Mouse (Mus musculus) heart, adult 2 months (tissue): ENCODE results near the gene Adamts12. TPM values are rescaled to one million over a fixed set of nuclear protein-coding genes. Genes with fewer than 3 reads are reported as not detected.
A peak's percentile ranks its signal among the peaks of the same experiment; 100 is the strongest.

Experiments
- DNase-seq, 2 experiments: peaks; one replicate each; pipeline ENCODE4 v3.0.0; 2021
- H3K27ac ChIP-seq: fragments of 200-600 bp; 2 replicates; pipeline ENCODE4 v1.8.1; 2022
- H3K27me3 ChIP-seq: fragments of 200-500 bp; 2 replicates; pipeline ENCODE4 v1.6.1; 2012; ENCODE audit warnings: mild to moderate bottlenecking, low read length, inconsistent platforms, mixed read lengths; ENCODE audit not compliant: control insufficient read depth, insufficient read depth
- H3K36me3 ChIP-seq: fragments of 200-500 bp; 2 replicates; pipeline ENCODE4 v1.6.1; 2012; ENCODE audit warnings: low read length, inconsistent platforms; ENCODE audit not compliant: control insufficient read depth, insufficient read depth
- H3K4me1 ChIP-seq: fragments of 200-500 bp; 2 replicates; pipeline ENCODE4 v1.6.1; 2011; ENCODE audit warnings: low read length; ENCODE audit not compliant: control insufficient read depth, insufficient read depth
- H3K4me3 ChIP-seq: fragments of 200-600 bp; 2 replicates; pipeline ENCODE4 v1.8.1; 2022
- H3K79me2 ChIP-seq: fragments of 200-500 bp; replicated peaks from 2 replicates; pipeline ENCODE4 v1.6.1; 2012; ENCODE audit warnings: mild to moderate bottlenecking, inconsistent platforms, low read length, moderate library complexity, mixed read lengths; ENCODE audit not compliant: control insufficient read depth, insufficient read depth
- H3K9ac ChIP-seq: fragments of 200-500 bp; 2 replicates; pipeline ENCODE4 v1.6.1; 2012; ENCODE audit warnings: low read depth, mild to moderate bottlenecking, control low read depth, inconsistent platforms, low read length, mixed read lengths
- CTCF ChIP-seq: fragments of 200-600 bp; IDR thresholded peaks from 2 replicates; pipeline ENCODE4 v1.8.1; 2022; ENCODE audit warnings: antibody characterized with exemption, mild to moderate bottlenecking, moderate library complexity
- EP300 ChIP-seq: fragments of 200-500 bp; IDR thresholded peaks from 2 replicates; pipeline ENCODE4 v1.6.1; 2011; ENCODE audit warnings: low read depth, low read length, control low read depth; ENCODE audit not compliant: insufficient read depth
- POLR2A ChIP-seq: fragments of 200-500 bp; IDR thresholded peaks from 2 replicates; pipeline ENCODE4 v1.6.1; 2011; ENCODE audit warnings: mild to moderate bottlenecking, low read depth, low read length, control low read depth; ENCODE audit not compliant: insufficient read depth
- WGBS: fragments of 180-500 bp; shearing (Covaris S2); methylation state at CpG from one replicate; pipeline ENCODE4 v1.1.7; 2018; 5-methylcytosine and 5-hydroxymethylcytosine counted together
- intact Hi-C: fragments of 180-260 bp; cut with DNase I; formaldehyde crosslinking; loops from one replicate; pipeline ENCODE4 v1.15.1; 2025
- polyA plus RNA-seq: library from polyadenylated mRNA; depleted of rRNA; stranded (reverse); fragments of >200 nt; gene quantifications from 2 replicates; pipeline ENCODE4 v1.2.3, GENCODE M21; 2012
- total RNA-seq, 2 experiments: library from RNA; stranded (reverse); gene quantifications; 2 replicates each; pipeline ENCODE4 v1.2.3; 2021

The Adamts12 gene
- total and polyA plus RNA-seq, 3 experiments, result 0.64 to 2.7 (median 1.3) TPM

DNA sequence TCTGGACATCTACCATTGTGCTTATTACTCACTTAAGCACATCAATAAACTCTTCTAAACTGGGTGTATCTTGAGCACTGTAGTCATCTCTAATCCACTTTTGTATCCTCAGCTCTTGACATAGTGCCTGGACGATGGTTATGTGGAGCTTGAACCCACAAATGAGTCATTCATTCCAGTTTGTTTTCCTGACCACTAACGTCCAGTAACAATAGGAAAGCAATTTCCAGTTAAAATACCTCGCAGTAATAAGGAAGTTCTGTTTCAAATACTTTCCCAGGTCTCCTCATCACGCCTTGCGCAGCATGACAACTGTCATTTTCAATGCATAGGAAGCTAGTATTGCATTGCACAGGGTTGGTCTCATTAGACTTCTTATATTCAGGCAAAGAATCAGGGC, 21.8 kb upstream of the Adamts12 start:
- Histone ChIP-seq H3K27ac (no peak overlapping the region), H3K9ac (no peak overlapping the region), H3K36me3 (no peaks in the 10 kb centered on the region), H3K27me3 (no peaks in the 10 kb centered on the region), H3K4me3 (no peak overlapping the region), H3K4me1 (no peaks in the 10 kb centered on the region; the same call in 1 of the 2 replicates), H3K79me2 (no peaks in the 10 kb centered on the region)
- no peak for TF ChIP-seq EP300
- no peak for TF ChIP-seq POLR2A
- intact Hi-C loops, result no loop called here
- DNase-seq, result no peak
- 50% methylated on average over 5 of the region's 5 CpGs for WGBS

DNA sequence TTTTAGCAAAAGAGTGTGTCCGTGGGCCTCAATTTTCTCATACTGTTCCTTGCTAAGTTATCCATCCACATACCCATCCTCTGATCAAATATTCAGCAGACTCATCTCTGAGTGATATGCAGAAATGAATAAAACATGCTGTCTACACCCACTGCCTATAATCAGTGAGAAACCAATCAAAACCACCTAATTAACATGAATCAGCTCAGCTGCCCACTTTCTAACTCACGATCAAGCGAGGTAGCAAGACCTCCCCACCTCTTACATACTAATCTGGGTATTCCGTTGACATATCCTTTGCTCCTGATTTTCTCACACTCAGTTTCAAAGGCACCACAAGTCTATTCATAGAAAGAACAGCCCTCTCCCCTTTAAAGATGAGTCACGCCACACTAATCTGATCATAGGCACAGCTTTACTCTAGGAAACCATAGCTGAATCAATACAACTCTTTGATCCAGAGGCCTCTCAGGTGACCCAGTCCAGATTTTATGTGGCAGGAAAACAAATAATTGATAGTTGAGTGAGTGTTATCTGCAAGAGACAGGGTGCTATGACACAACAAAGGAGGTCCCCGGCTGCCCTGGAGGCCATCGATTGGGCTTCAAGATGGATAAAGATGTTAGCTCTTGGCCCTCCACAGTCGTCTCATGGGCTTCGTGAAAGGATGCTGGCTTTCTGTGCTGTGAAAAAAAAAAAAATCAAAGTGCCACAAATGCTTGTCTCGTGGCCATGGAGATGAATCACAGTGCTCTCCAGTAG, 10.7 kb upstream of the Adamts12 start:
- intact Hi-C loops, result no loop called here
- DNase-seq, result no peak
- H3K4me1 ChIP-seq, result no peaks in the 10 kb centered on the region
- no peak overlapping the region for H3K9ac ChIP-seq
- H3K27me3 ChIP-seq, result no peaks in the 10 kb centered on the region
- H3K79me2 ChIP-seq, result no peaks in the 10 kb centered on the region
- WGBS, result 73% methylated on average over 10 of the region's 10 CpGs
- no peak overlapping the region for H3K27ac ChIP-seq
- H3K4me3 ChIP-seq, result no peak overlapping the region
- TF ChIP-seq CTCF (no peak), EP300 (no peak), POLR2A (no peak)
- no peaks in the 10 kb centered on the region for H3K36me3 ChIP-seq

DNA sequence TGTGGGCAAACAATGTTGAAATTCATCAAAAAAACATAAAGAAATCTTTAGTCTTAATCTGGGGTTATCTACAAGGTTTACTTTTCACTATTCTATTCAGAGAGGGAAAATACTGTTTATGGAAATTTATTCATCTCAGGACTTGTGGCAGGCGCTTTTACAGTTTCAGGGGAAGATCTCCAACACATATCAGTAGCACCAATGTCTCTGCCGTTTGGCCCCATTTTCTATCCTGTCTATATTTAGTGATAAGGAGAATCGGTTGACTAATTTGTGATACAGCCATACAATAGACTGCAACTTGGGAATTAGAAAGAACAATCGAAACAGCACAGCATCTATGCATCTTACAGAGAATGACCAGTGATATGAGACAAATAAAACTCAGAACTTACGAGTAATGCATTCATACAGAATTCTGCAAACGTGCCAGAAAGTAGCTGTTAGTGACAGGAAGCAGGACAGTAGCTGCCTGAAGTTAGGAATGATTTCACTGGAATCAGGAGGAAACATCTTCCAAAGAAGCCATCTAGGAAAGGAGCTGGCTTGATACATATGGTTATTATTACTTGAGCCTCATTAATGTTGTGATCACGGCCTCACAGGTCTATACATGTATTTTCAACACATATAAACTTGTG, 10.0 kb upstream of the Adamts12 start:
- no peak for DNase-seq
- Histone ChIP-seq H3K27ac (no peak overlapping the region), H3K36me3 (no peaks in the 10 kb centered on the region), H3K9ac (no peak overlapping the region), H3K4me1 (no peaks in the 10 kb centered on the region), H3K27me3 (no peaks in the 10 kb centered on the region), H3K79me2 (no peaks in the 10 kb centered on the region), H3K4me3 (no peak overlapping the region)
- 32% methylated on average over 7 of the region's 7 CpGs for WGBS
- intact Hi-C loops, result no loop called here
- TF ChIP-seq POLR2A, result no peak
- no peak for TF ChIP-seq EP300
- TF ChIP-seq CTCF, result no peak

DNA sequence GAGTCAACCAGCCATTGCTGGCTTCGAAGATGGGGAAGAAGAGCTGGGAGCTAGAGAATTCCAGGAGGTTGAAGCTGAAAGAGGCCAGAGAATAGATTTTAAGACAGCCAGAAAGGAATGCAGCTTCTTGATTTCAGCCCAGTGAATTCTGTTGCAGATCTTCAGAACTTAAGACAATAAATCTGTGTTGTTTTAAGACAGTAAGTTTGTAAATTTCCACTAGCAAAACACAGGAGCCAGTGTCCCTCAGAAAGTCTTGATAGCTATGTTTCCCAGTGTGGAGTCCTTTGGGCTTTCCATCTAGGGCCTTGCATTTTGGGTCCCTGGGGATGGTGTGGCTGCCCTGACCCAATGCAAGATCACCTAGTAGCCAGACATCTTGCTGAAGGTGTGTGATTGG, 1.7 kb upstream of the Adamts12 start:
- no peak overlapping the region for H3K9ac ChIP-seq
- H3K4me1 ChIP-seq, result peaks cover 2% of the 10 kb centered on the region; the same call in 1 of the 2 replicates
- DNase-seq, result no peak
- H3K27ac ChIP-seq, result no peak overlapping the region
- no peaks in the 10 kb centered on the region for H3K36me3 ChIP-seq
- no peak overlapping the region for H3K4me3 ChIP-seq
- H3K79me2 ChIP-seq, result no peaks in the 10 kb centered on the region
- WGBS, result 82% methylated on average over 1 of the region's 1 CpGs
- no peaks in the 10 kb centered on the region for H3K27me3 ChIP-seq
- intact Hi-C loops, result loop anchor here (5.0 kb wide), 1 partner anchor 81 kb away; the partner anchor contains the start of gene Amacr
- TF ChIP-seq EP300 (no peak), POLR2A (no peak), CTCF (no peak)

DNA sequence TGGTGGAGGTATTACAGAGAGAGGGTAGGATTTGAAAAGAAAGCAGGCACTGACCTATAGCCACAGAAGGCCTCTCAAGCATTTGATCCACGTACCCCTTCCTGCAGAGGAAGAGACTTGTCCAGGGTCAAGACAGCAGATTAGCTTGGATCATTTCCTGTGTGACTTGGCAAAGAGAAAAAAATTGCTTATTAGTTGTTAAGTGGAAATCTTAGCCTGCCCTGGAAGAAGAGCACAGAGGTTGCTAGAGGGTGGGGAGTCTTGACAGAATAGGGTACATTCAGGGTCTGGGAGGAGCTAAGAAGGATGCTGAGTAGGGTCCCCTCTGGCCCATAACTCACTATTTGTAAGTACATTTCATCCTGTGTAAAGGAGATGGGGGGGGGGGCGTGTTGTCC, 431 bp upstream of the Adamts12 start:
- Histone ChIP-seq H3K4me3 (no peak overlapping the region), H3K36me3 (no peaks in the 10 kb centered on the region), H3K27me3 (no peaks in the 10 kb centered on the region), H3K27ac (peak overlapping the region; percentile 87), H3K79me2 (no peaks in the 10 kb centered on the region), H3K9ac (no peak overlapping the region), H3K4me1 (peaks cover 2% of the 10 kb centered on the region; the same call in 1 of the 2 replicates)
- peak in 1 of 2 experiments; percentile 36 for DNase-seq
- TF ChIP-seq EP300 (no peak), POLR2A (no peak), CTCF (no peak)
- 21% methylated on average over 2 of the region's 2 CpGs for WGBS
- intact Hi-C loops, result loop anchor here (2.0 to 5.0 kb wide), 2 partner anchors 53 to 82 kb away; partner anchors contain the start of gene Amacr

DNA sequence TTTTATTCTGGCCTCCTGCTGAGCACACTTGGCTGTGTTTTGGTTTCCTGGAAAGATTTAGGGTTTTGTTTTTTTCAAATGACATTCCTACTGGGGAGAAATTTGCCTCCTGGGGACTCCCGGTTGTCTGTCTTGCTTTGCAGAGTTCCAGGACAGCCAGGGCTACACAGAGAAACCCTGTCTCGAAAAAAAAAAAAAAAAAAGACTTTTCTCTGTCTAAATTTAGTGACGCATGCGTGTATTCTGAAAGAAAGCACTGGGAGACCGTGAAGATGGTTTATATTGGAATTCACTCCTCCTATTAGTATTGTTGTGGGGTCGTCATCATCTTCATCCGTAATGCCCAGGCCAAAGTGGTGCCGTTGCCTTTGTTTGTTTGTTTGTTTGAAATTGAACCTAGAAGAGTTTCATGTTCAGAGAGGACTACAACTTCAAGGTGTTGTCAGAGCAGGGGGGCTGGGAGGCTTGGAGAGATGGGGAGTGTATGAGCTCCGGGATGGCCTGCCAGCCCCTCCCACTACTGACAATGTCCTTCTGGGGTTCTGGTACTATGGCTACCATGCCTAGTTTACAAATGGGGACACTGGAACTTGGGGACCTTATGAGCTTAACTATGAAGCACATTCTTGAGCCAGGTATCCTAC, 1.1 kb downstream of the Adamts12 start:
- TF ChIP-seq EP300 (no peak), CTCF (no peak), POLR2A (no peak)
- no peaks in the 10 kb centered on the region for H3K27me3 ChIP-seq
- DNase-seq, result peak in 1 of 2 experiments; percentile 25
- intact Hi-C loops, result loop anchor here (2.0 kb wide), 1 partner anchor 51 kb away; no protein-coding TSS in a partner anchor
- H3K36me3 ChIP-seq, result no peaks in the 10 kb centered on the region
- WGBS, result 8% methylated on average over 9 of the region's 9 CpGs
- H3K9ac ChIP-seq, result peak overlapping the region; percentile 56
- H3K4me3 ChIP-seq, result peak overlapping the region; percentile 47
- peak overlapping the region; percentile 87 for H3K27ac ChIP-seq
- H3K79me2 ChIP-seq, result no peaks in the 10 kb centered on the region
- peaks cover 2% of the 10 kb centered on the region; the same call in 1 of the 2 replicates for H3K4me1 ChIP-seq
